Mouse (Mus musculus): ENCODE data around the gene Bend7. TPM values are rescaled to one million over a fixed set of nuclear protein-coding genes. Genes with fewer than 3 reads are reported as not detected.

Bend7 gene
- 19.3 and 23.2 TPM in 2 replicates for total RNA-seq (2021)
- long read RNA-seq, partial matches to known transcripts: 5 of 14 reads
- long read RNA-seq, other reads (novel, unspliced or antisense): 5 of 14 reads

GRCm38 (mm10) chr2:4717769-4718661 is at the start of gene Bend7:
Bend7 (plus strand) TSS chr2:4717831.
- peak; percentile 54 for DNase-seq

GRCm38 (mm10) chr2:4668626-4669025 is 49.0 kb upstream of the Bend7 start:
- DNase-seq: no peak

GRCm38 (mm10) chr2:4669701-4670100 is 47.9 kb upstream of the Bend7 start:
- no peak for DNase-seq

DNA sequence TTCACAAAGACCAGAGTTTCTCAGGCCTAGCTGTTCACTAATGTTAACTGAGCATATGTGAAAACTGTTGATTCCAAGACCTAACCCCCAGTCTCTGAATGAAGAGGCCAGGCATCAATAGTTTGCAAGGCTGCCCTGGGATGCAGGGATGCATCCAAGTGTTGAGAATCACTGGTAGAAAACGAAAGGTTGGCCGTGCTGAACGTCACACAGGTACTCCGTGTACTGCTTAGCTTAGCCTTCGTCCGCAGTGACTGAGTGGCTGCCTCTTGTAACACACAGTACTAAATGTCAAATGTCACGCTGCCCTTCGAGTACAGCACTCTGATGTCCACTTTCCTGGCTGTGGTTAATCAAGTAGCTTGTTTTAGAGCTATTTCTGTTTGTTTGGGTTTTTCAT is 46.0 kb upstream of the Bend7 start:
- no peak for DNase-seq

DNA sequence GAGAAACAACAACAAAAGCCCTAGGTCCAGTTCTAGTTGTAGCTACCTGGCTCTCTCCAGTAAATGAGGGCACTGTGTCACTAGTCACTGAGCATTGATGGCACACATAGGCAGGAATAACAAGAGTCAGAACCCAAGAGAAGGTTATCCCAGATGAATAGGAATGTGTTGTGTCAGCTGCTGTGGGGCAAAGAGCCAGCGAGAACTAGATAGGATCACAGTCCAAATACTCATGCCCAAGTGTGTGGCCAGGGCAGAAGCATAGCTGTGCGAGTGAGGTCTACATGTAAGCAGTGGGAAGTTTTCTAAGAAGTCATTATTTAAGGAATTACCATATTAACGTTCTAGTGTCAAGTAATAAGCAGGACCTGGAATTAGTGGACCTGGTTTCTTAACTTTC is 37.7 kb upstream of the Bend7 start:
- DNase-seq: no peak

- DNase-seq: no peak
These were observed 6.4 kb upstream of the Bend7 start for GRCm38 (mm10) chr2:4711262-4711661.

- DNase-seq: peak; percentile 81
These were observed 406 bp upstream of the Bend7 start for GRCm38 (mm10) chr2:4717081-4717768.

GRCm38 (mm10) chr2:4723088-4723487 is 5.5 kb downstream of the Bend7 start:
- no peak for DNase-seq

- no peak for DNase-seq
These were observed 12.5 kb downstream of the Bend7 start for GRCm38 (mm10) chr2:4730161-4730560.

GRCm38 (mm10) chr2:4733971-4734370 is 16.3 kb downstream of the Bend7 start:
- DNase-seq: no peak

GRCm38 (mm10) chr2:4736095-4736797 is 18.6 kb downstream of the Bend7 start:
- DNase-seq: peak; percentile 16

- DNase-seq: no peak
These were observed 19.1 kb downstream of the Bend7 start for GRCm38 (mm10) chr2:4736798-4737155.

GRCm38 (mm10) chr2:4751918-4752317 is 34.3 kb downstream of the Bend7 start:
- DNase-seq: no peak

DNA sequence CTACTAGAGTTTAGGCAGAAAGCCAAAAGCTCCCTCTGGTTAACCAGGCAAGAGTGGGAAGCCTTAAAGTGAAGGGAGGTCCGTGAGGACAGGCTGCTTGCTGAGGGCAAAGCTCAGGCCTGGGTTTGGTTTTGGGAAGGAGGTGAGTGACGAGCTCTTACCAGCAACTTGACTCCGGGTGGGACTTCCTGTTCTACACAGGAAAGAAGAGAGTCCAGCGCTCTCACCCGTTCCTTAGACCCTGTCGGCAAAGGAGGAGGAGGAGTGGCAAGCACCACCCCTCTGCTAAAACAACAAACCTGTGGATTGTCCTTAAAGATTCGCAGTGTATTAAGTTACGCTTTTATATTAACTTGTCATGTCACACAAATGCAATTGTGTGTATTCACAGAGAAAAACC is 38.1 kb downstream of the Bend7 start:
- DNase-seq: no peak

GRCm38 (mm10) chr2:4757218-4757617 is 39.6 kb downstream of the Bend7 start:
- no peak for DNase-seq

GRCm38 (mm10) chr2:4760741-4761140 is 43.1 kb downstream of the Bend7 start:
- DNase-seq: no peak

- no peak for DNase-seq
These were observed 44.3 kb downstream of the Bend7 start for GRCm38 (mm10) chr2:4761906-4762305.

GRCm38 (mm10) chr2:4764071-4764470 is 46.4 kb downstream of the Bend7 start:
- DNase-seq: no peak

GRCm38 (mm10) chr2:4770376-4770775 is 52.7 kb downstream of the Bend7 start:
- no peak for DNase-seq

DNA sequence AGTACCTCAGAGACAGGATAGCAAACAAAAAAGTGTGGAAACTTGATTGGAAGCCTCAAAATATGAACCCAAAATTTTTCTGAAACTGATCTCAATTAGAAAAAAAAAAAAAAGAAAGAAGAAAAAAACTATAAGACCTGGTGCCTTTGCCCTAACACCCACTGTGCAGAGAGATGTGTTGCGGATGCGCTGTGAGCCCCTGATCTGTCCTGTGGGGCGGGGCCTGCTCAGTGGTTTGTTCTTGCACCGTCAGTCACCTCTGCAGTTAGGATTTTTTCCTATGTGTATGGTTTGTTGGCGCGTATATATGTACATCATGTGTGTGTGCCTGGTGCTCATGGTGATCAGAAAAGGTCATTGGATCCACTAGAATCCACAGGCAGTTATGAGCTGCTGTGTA is 56.3 kb downstream of the Bend7 start:
- no peak for DNase-seq

DNA sequence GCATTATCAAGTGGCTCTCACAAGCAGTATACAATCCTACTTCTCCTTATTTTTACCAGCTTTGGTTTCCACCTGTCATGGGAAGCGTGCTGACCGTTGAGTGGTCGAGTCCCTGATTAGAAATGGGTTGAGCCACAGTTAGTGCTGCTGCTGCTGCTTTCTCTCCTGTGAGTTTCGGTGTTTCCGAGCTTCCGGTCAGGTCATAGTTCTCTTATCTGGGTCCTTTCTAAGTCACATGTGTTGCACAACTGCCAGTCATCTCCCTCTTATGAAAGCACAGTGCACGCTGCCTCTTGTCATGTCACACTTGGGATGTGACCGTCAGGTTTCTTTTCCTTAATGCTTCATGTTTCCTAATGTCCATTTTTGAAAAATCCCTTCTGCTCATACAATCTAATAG is 59.7 kb downstream of the Bend7 start:
- DNase-seq: no peak

GRCm38 (mm10) chr2:4781641-4782040 is 64.0 kb downstream of the Bend7 start:
- DNase-seq: no peak

GRCm38 (mm10) chr2:4782401-4782800 is 64.8 kb downstream of the Bend7 start:
- DNase-seq: no peak
